In genomic region chr13:9276322-9276855, GRCm38 (mm10) we compare ENCODE assay signal across 8 mouse cellular contexts. TPM values are rescaled to one million over a fixed set of nuclear protein-coding genes. Genes with fewer than 3 reads are reported as not detected.
DNase-seq lines count a peak whose midpoint lies in the region; ATAC-seq and TF ChIP-seq lines count a peak whose summit lies in the region.

Dip2c (plus strand) TSS chr13:9276528.

- H3K9me3 ChIP-seq in intestine, postnatal 0 days (ENCODE audit: control insufficient read depth), result no peaks in the 10 kb centered on the region
- H3K9me3 ChIP-seq in midbrain, embryonic 10.5 days (replicated peaks), result no peaks in the 10 kb centered on the region

- peak within 1 kb of the TSS; percentile 91 for H3K4me2 ChIP-seq in intestine, postnatal 0 days (replicated peaks; ENCODE audit: low read depth)

- no peaks in the 10 kb centered on the region for H3K36me3 ChIP-seq in intestine, postnatal 0 days (ENCODE audit: control insufficient read depth, insufficient read depth)
- H3K36me3 ChIP-seq in midbrain, embryonic 10.5 days, result no peaks in the 10 kb centered on the region

- H3K9ac ChIP-seq in intestine, postnatal 0 days (ENCODE audit: low read depth, low read length), result peak within 1 kb of the TSS; percentile 92

- H3K4me1 ChIP-seq in intestine, postnatal 0 days (replicated peaks; ENCODE audit: control insufficient read depth, insufficient read depth, low read length), result no peaks in the 10 kb centered on the region
- peaks cover 29% of the 10 kb centered on the region for H3K4me1 ChIP-seq in midbrain, embryonic 10.5 days

- ATAC-seq in granulocyte monocyte progenitor cell, adult 5-6 weeks (replicated peaks; ENCODE audit: poor library complexity, severe bottlenecking), result peak; percentile 90
- peak; percentile 96 for ATAC-seq in intestine, postnatal 0 days
- ATAC-seq in erythroid progenitor cell, adult 5-6 weeks (replicated peaks; ENCODE audit: low FRiP score, poor library complexity, severe bottlenecking), result no peak

- H3K4me3 ChIP-seq in intestine, postnatal 0 days (ENCODE audit: low read depth, low read length), result peak within 1 kb of the TSS; percentile 96
- H3K4me3 ChIP-seq in midbrain, embryonic 10.5 days, result peak within 1 kb of the TSS; percentile 90

- intact Hi-C loops in left cerebral cortex, postnatal 36 days (cut with DNase I), result loop anchor here (5.0 kb wide), 2 partner anchors 84 to 191 kb away; no protein-coding TSS in a partner anchor

- no peaks in the 10 kb centered on the region for H3K27me3 ChIP-seq in intestine, postnatal 0 days (replicated peaks; ENCODE audit: control insufficient read depth, insufficient read depth, low read length)
- H3K27me3 ChIP-seq in midbrain, embryonic 10.5 days (ENCODE audit: low read depth, poor library complexity, severe bottlenecking), result no peaks in the 10 kb centered on the region

- peak within 1 kb of the TSS; percentile 93 for H3K27ac ChIP-seq in intestine, postnatal 0 days (ENCODE audit: low read depth, low read length)
- H3K27ac ChIP-seq in midbrain, embryonic 10.5 days (replicated peaks), result peak within 1 kb of the TSS; percentile 98

- under 1% methylated on average over 59 of the region's 67 CpGs for WGBS in intestine, postnatal 0 days
- WGBS in midbrain, embryonic 10.5 days, result under 1% methylated on average over 67 of the region's 67 CpGs

- peak; percentile 83 for DNase-seq in adrenal gland, adult 8-10 months
- peak; percentile 97 for DNase-seq in embryo, embryonic 11 days
- peak; percentile 87 to 89 for DNase-seq in left cerebral cortex, postnatal 36 days (ENCODE audit: low spot score in 2 of 2)
- peak; percentile 88 for DNase-seq in midbrain, embryonic 10.5 days (ENCODE audit: low spot score)
- DNase-seq in skeletal muscle tissue, adult 2 months (ENCODE audit: low read depth, low spot score), result peak; percentile 85

- TF ChIP-seq CTCF in intestine, postnatal 0 days (IDR thresholded peaks at IDR 0.05; ENCODE audit: low read depth), result peak; percentile 53

RNA-seq across cellular contexts. Expression of gene Dip2c, which starts in this region (rescaled TPM):
- 10 to 100 TPM; 22.6 to 28.8 (median 26.6) TPM for total RNA-seq in adrenal gland, adult 8-10 months (2022)
- 1.5 and 2.7 TPM in 2 replicates for total RNA-seq in granulocyte monocyte progenitor cell, adult 5-6 weeks (2014; fragmentation: Nextera tagmentation)
- total RNA-seq in granulocyte monocyte progenitor cell, adult 5-6 weeks (2017), result 2.0 and 2.8 TPM in 2 replicates
- polyA plus RNA-seq in intestine, postnatal 0 days (2015; fragmentation: Nextera tagmentation; extraction: Ambion mirVana), result 2.7 and 2.8 TPM in 2 replicates
- total RNA-seq in left cerebral cortex, postnatal 36 days (2021), result 10 to 100 TPM; 64.9 to 72.2 TPM
- 4.0 and 5.7 TPM in 2 replicates for polyA plus RNA-seq in midbrain, embryonic 10.5 days (2016; fragmentation: Nextera tagmentation; extraction: Ambion mirVana)
- 0.72 and 0.84 TPM in 2 replicates for total RNA-seq in erythroid progenitor cell, adult 5-6 weeks (2015; ENCODE audit: low replicate concordance)
- total RNA-seq in erythroid progenitor cell, adult 5-6 weeks (2017; ENCODE audit: low replicate concordance), result 1.1 and 1.2 TPM in 2 replicates

Comparison
In these comparisons a context has a peak if more than half of its experiments do, and no peak if none do; other contexts are left out.
1. RNA of gene Dip2c (total RNA-seq): 64.9 to 72.2 TPM in left cerebral cortex, postnatal 36 days and 22.6 to 28.8 TPM in adrenal gland, adult 8-10 months; 1.5 to 2.8 TPM in granulocyte monocyte progenitor cell, adult 5-6 weeks and 0.72 to 1.2 TPM in erythroid progenitor cell, adult 5-6 weeks; every median in the first group is over 4 times any median in the second.
2. Peak in every context shown above with its lines, with median percentiles within 50 percentile points of each other: DNase-seq.